Mouse (Mus musculus): ENCODE data around the gene Gdf15. TPM values are rescaled to one million over a fixed set of nuclear protein-coding genes. Genes with fewer than 3 reads are reported as not detected.

Gene Gdf15
- polyA plus RNA-seq, 1 experiment from 2014 or later = 0.33 TPM

DNA sequence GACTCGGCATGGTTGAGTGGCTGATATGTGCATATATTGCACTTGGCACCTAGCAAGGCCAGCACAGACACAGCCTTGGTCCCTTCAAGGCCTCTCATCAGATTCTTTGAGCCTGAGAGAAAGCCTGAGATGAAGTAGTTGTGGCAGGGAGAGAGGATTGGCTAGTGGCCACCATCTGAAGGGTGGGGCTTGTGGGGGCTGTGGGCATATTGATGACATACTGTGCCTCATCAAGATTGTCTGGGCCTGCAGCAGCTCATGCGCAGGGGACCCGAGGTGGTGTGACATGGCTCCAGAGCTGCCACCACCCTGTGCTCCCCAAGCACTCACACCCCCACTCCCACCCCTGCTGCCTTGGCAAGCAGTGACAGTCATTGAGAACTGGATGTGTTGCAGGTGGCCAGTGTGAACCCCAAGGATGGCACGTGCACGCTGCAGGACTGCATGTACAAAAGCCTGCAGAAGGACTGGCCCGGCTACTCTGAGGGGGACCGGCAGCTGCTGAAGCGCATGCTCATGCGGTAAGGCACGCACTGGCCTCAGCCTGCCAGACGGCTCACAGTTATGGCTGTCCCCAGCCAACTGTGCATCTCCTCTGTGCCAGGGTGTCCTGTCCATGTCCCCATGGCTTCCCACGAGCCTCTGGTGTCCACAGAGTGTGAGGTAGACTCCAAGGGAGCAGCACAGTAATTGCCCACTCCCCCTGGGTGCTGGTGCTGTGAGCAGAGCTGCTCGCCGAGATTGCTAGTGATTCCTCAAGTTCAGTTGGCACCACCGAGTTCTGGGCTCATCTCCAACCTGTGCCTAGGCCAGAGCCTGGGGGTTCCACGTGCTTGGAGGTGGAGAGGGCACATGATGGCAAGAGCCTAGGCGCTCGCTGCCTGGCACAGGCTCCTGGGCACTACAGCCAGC, 48.5 kb downstream of the Gdf15 start:
- DNase-seq (ENCODE audit: low spot score) (no peak), ATAC-seq (ENCODE audit: low FRiP score, low TSS enrichment) (no peak)
- WGBS = 91% methylated on average over 18 of the region's 18 CpGs
- no peaks in the 10 kb centered on the region for H3K4me1 ChIP-seq (replicated peaks; ENCODE audit: control insufficient read depth, insufficient read depth)
- H3K9ac ChIP-seq (ENCODE audit: low read length) = no peak overlapping the region
- no peak overlapping the region for H3K27ac ChIP-seq (replicated peaks)
- no peak overlapping the region for H3K4me2 ChIP-seq (replicated peaks; ENCODE audit: low read depth)
- H3K4me3 ChIP-seq (ENCODE audit: low read depth, low read length) = no peak overlapping the region
- peaks cover 22% of the 10 kb centered on the region for H3K36me3 ChIP-seq (ENCODE audit: control insufficient read depth, insufficient read depth, low read length)
- no peaks in the 10 kb centered on the region for H3K9me3 ChIP-seq (ENCODE audit: control insufficient read depth, low read length)
- H3K27me3 ChIP-seq (ENCODE audit: control insufficient read depth, insufficient read depth, low read length) = no peaks in the 10 kb centered on the region
- TF ChIP-seq CTCF (IDR thresholded peaks at IDR 0.05; ENCODE audit: low read depth) = no peak
- TF ChIP-seq EP300 (optimal IDR thresholded peaks at IDR 0.05) = no peak

Other genes starting within 250 kb of the Gdf15 start
- gene Crtc1, start 192.9 kb downstream of the Gdf15 start, polyA plus RNA-seq (2015; fragmentation: Nextera tagmentation; extraction: Ambion mirVana) = 8.0 and 8.4 TPM in 2 replicates
- 10.4 and 12.4 TPM in 2 replicates for gene Klhl26, start 155.5 kb downstream of the Gdf15 start, polyA plus RNA-seq (2015; fragmentation: Nextera tagmentation; extraction: Ambion mirVana)
- gene Tmem59l, start 145.1 kb downstream of the Gdf15 start, polyA plus RNA-seq (2015; fragmentation: Nextera tagmentation; extraction: Ambion mirVana) = 2.4 and 2.8 TPM in 2 replicates
- 5.8 and 6.5 TPM in 2 replicates for gene Crlf1, start 139.3 kb downstream of the Gdf15 start, polyA plus RNA-seq (2015; fragmentation: Nextera tagmentation; extraction: Ambion mirVana)
- 119 and 122 TPM in 2 replicates for gene Rex1bd, start 125.7 kb downstream of the Gdf15 start, polyA plus RNA-seq (2015; fragmentation: Nextera tagmentation; extraction: Ambion mirVana)
- 951 and 966 TPM in 2 replicates for gene Uba52, start 121.7 kb downstream of the Gdf15 start, polyA plus RNA-seq (2015; fragmentation: Nextera tagmentation; extraction: Ambion mirVana)
- 179 and 188 TPM in 2 replicates for gene Fkbp8, start 104.7 kb downstream of the Gdf15 start, polyA plus RNA-seq (2015; fragmentation: Nextera tagmentation; extraction: Ambion mirVana)
- gene Kxd1, start 104.5 kb downstream of the Gdf15 start, polyA plus RNA-seq (2015; fragmentation: Nextera tagmentation; extraction: Ambion mirVana) = 47.1 and 54.6 TPM in 2 replicates
- 11.1 and 13.5 TPM in 2 replicates for gene Ell, start 93.0 kb downstream of the Gdf15 start, polyA plus RNA-seq (2015; fragmentation: Nextera tagmentation; extraction: Ambion mirVana)
- gene Isyna1, start 38.1 kb downstream of the Gdf15 start, polyA plus RNA-seq (2015; fragmentation: Nextera tagmentation; extraction: Ambion mirVana) = 37.4 and 39.3 TPM in 2 replicates
- gene Ssbp4, start 23.6 kb downstream of the Gdf15 start, polyA plus RNA-seq (2015; fragmentation: Nextera tagmentation; extraction: Ambion mirVana) = 66.7 and 83.8 TPM in 2 replicates
- 2.3 and 2.7 TPM in 2 replicates for gene Lrrc25, start 16.3 kb downstream of the Gdf15 start, polyA plus RNA-seq (2015; fragmentation: Nextera tagmentation; extraction: Ambion mirVana)
- gene Pgpep1, start 27.9 kb upstream of the Gdf15 start, polyA plus RNA-seq (2015; fragmentation: Nextera tagmentation; extraction: Ambion mirVana) = 23.3 and 25.2 TPM in 2 replicates
- gene Lsm4, start 40.8 kb upstream of the Gdf15 start, polyA plus RNA-seq (2015; fragmentation: Nextera tagmentation; extraction: Ambion mirVana) = 141 and 147 TPM in 2 replicates
- 78.3 and 108 TPM in 2 replicates for gene Jund, start 66.5 kb upstream of the Gdf15 start, polyA plus RNA-seq (2015; fragmentation: Nextera tagmentation; extraction: Ambion mirVana)
- 0.05 TPM in 1 of 2 replicates, not detected in the other for gene Iqcn, start 71.0 kb upstream of the Gdf15 start, polyA plus RNA-seq (2015; fragmentation: Nextera tagmentation; extraction: Ambion mirVana)
- 29.7 and 32.2 TPM in 2 replicates for gene Gm3336, start 86.1 kb upstream of the Gdf15 start, polyA plus RNA-seq (2015; fragmentation: Nextera tagmentation; extraction: Ambion mirVana)
- gene Pde4c, start 91.3 kb upstream of the Gdf15 start, polyA plus RNA-seq (2015; fragmentation: Nextera tagmentation; extraction: Ambion mirVana) = 0.27 and 0.35 TPM in 2 replicates
- gene Rab3a, start 122.2 kb upstream of the Gdf15 start, polyA plus RNA-seq (2015; fragmentation: Nextera tagmentation; extraction: Ambion mirVana) = 18.9 and 19.0 TPM in 2 replicates
- 77.3 and 80.1 TPM in 2 replicates for gene Mpv17l2, start 128.5 kb upstream of the Gdf15 start, polyA plus RNA-seq (2015; fragmentation: Nextera tagmentation; extraction: Ambion mirVana)
- gene Pik3r2, start 144.3 kb upstream of the Gdf15 start, polyA plus RNA-seq (2015; fragmentation: Nextera tagmentation; extraction: Ambion mirVana) = 36.8 and 39.0 TPM in 2 replicates
- gene Mast3, start 172.6 kb upstream of the Gdf15 start, polyA plus RNA-seq (2015; fragmentation: Nextera tagmentation; extraction: Ambion mirVana) = 5.6 and 5.7 TPM in 2 replicates
- gene Il12rb1, start 176.0 kb upstream of the Gdf15 start, polyA plus RNA-seq (2015; fragmentation: Nextera tagmentation; extraction: Ambion mirVana) = 0.19 and 0.29 TPM in 2 replicates
- gene Arrdc2, start 207.3 kb upstream of the Gdf15 start, polyA plus RNA-seq (2015; fragmentation: Nextera tagmentation; extraction: Ambion mirVana) = 6.6 and 6.8 TPM in 2 replicates
- gene Kcnn1, start 230.8 kb upstream of the Gdf15 start, polyA plus RNA-seq (2015; fragmentation: Nextera tagmentation; extraction: Ambion mirVana) = 0.64 and 0.72 TPM in 2 replicates
- gene Ccdc124, start 241.5 kb upstream of the Gdf15 start, polyA plus RNA-seq (2015; fragmentation: Nextera tagmentation; extraction: Ambion mirVana) = 73.2 and 74.1 TPM in 2 replicates